Mouse (Mus musculus) cerebellum, adult 2 months (tissue): ENCODE measurements around the gene Vmn1r40.

Experiments
- CTCF ChIP-seq: fragments of 200-500 bp; IDR thresholded peaks from 2 replicates; pipeline ENCODE4 v1.5.1; 2011; ENCODE audit warnings: low read depth, mild to moderate bottlenecking, control low read depth, low read length, moderate library complexity, borderline replicate concordance; ENCODE audit not compliant: insufficient read depth
- POLR2A ChIP-seq: fragments of 200-500 bp; IDR thresholded peaks from 2 replicates; pipeline ENCODE4 v1.6.1; 2011; ENCODE audit warnings: low read length, control low read depth, borderline replicate concordance; ENCODE audit not compliant: insufficient read depth

DNA sequence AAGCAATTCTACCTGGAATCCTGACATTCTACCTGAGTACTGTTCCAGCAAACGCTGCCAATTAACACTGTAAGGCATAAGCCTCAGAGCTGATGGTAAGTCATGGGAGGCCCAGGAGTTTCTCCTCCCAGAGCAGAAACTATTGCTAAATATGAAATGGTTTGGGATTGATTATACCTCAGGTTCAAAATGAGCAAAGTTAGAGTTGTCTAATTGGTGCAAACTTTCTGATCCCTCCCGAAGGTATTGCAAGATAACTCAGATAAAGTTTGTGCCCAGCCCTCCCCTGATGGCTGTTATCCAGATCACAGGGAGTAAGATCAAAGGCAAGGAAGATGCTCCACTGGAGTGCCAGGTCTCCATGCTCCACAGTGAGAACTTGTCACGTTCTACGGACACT, at the start of gene Vmn1r40:
- TF ChIP-seq POLR2A, result no peak
- no peak for TF ChIP-seq CTCF
